In genomic region chr6:108659726-108660205, GRCm38 (mm10) we compare ENCODE assay signal across 1 mouse cellular context.
TF ChIP-seq lines count a peak whose summit lies in the region.

No protein-coding gene starts in this region.

TF ChIP-seq in CH12.LX, 34 proteins besides CTCF, POLR2A, EP300 and RAD21 (continued from another document):
- TF ChIP-seq GABPA (IDR thresholded peaks at IDR 0.05; ENCODE audit: insufficient replicate concordance, low read depth, low read length), result no peak
